Mouse (Mus musculus) cerebellum, adult 8-10 months (tissue): ENCODE results near the gene Zfp593.
"Not testable (repeated sequence)": the region's sequence is repeated elsewhere in the genome, so short reads cannot be mapped to it uniquely, and the experiment has no call there.

Experiments used
- DNase-seq: peaks from one replicate; pipeline ENCODE4 v3.0.0; 2022

Gene Zfp593

GRCm38 (mm10) chr4:134245148-134245843, at the start of gene Zfp593:
Zfp593 (minus strand) TSS chr4:134245592.
- DNase-seq, result peak; percentile 95

GRCm38 (mm10) chr4:134293692-134294163, 48.3 kb upstream of the Zfp593 start:
- no peak for DNase-seq

GRCm38 (mm10) chr4:134293061-134293691, 47.8 kb upstream of the Zfp593 start:
- no peak for DNase-seq

- DNase-seq, result peak; percentile 72
These were observed 46.7 kb upstream of the Zfp593 start for GRCm38 (mm10) chr4:134292067-134292466.

- DNase-seq, result no peak
These were observed 43.2 kb upstream of the Zfp593 start for GRCm38 (mm10) chr4:134288397-134289256.

- DNase-seq, result peak; percentile 74
These were observed 42.2 kb upstream of the Zfp593 start, which contains the start of gene Pdik1l for GRCm38 (mm10) chr4:134287575-134288025. Pdik1l (minus strand) TSS chr4:134287895.

GRCm38 (mm10) chr4:134287168-134287564, 41.8 kb upstream of the Zfp593 start:
- DNase-seq, result peak; percentile 97

GRCm38 (mm10) chr4:134286226-134287167, 41.1 kb upstream of the Zfp593 start:
- no peak for DNase-seq

GRCm38 (mm10) chr4:134284942-134285341, 39.5 kb upstream of the Zfp593 start:
- DNase-seq, result no peak

- DNase-seq, result no peak
These were observed 28.3 kb upstream of the Zfp593 start for GRCm38 (mm10) chr4:134273417-134274345.

GRCm38 (mm10) chr4:134272731-134273416, 27.5 kb upstream of the Zfp593 start:
- DNase-seq, result no peak

- no peak for DNase-seq
These were observed 26.6 kb upstream of the Zfp593 start for GRCm38 (mm10) chr4:134271979-134272378.

GRCm38 (mm10) chr4:134269622-134270021, 24.2 kb upstream of the Zfp593 start:
- DNase-seq, result not testable (repeated sequence)

- DNase-seq, result no peak
These were observed 22.8 kb upstream of the Zfp593 start for GRCm38 (mm10) chr4:134268102-134268655.

GRCm38 (mm10) chr4:134265860-134266585, 20.6 kb upstream of the Zfp593 start:
- no peak for DNase-seq

- DNase-seq, result no peak
These were observed 17.8 kb upstream of the Zfp593 start for GRCm38 (mm10) chr4:134263191-134263590.

- DNase-seq, result no peak
These were observed 13.0 kb upstream of the Zfp593 start for GRCm38 (mm10) chr4:134258354-134258753.

GRCm38 (mm10) chr4:134257198-134258009, 12.0 kb upstream of the Zfp593 start:
- no peak for DNase-seq
